Mouse (Mus musculus): ENCODE data around the gene Nhlrc4. TPM values are rescaled to one million over a fixed set of nuclear protein-coding genes. Genes with fewer than 3 reads are reported as not detected.

The Nhlrc4 gene
- total RNA-seq, 1 experiment from 2014 or later: not detected

- peak; percentile 67 for ATAC-seq (replicated peaks; ENCODE audit: low read depth, poor library complexity, severe bottlenecking)
Measured at GRCm38 (mm10) chr17:25941511-25942241, 3.1 kb downstream of the Nhlrc4 start.

GRCm38 (mm10) chr17:25934526-25934925 lies 10.2 kb downstream of the Nhlrc4 start:
- ATAC-seq (replicated peaks; ENCODE audit: low read depth, poor library complexity, severe bottlenecking): no peak

- no peak for ATAC-seq (replicated peaks; ENCODE audit: low read depth, poor library complexity, severe bottlenecking)
Measured at GRCm38 (mm10) chr17:25925348-25925747, 19.4 kb downstream of the Nhlrc4 start.

GRCm38 (mm10) chr17:25922120-25922519 lies 22.6 kb downstream of the Nhlrc4 start:
- ATAC-seq (replicated peaks; ENCODE audit: low read depth, poor library complexity, severe bottlenecking): no peak

- ATAC-seq (replicated peaks; ENCODE audit: low read depth, poor library complexity, severe bottlenecking): peak; percentile 87
Measured at GRCm38 (mm10) chr17:25919786-25920642, 24.7 kb downstream of the Nhlrc4 start.

- ATAC-seq (replicated peaks; ENCODE audit: low read depth, poor library complexity, severe bottlenecking): no peak
Measured at GRCm38 (mm10) chr17:25919144-25919785, 25.5 kb downstream of the Nhlrc4 start, which contains the start of gene Rab40c. Gene Rab40c, minus strand, starts transcription at chr17:25919727.

GRCm38 (mm10) chr17:25918037-25918750 lies 26.6 kb downstream of the Nhlrc4 start:
- ATAC-seq (replicated peaks; ENCODE audit: low read depth, poor library complexity, severe bottlenecking): no peak

- no peak for ATAC-seq (replicated peaks; ENCODE audit: low read depth, poor library complexity, severe bottlenecking)
Measured at GRCm38 (mm10) chr17:25916931-25917647, 27.7 kb downstream of the Nhlrc4 start.

- ATAC-seq (replicated peaks; ENCODE audit: low read depth, poor library complexity, severe bottlenecking): no peak
Measured at GRCm38 (mm10) chr17:25914295-25914694, 30.5 kb downstream of the Nhlrc4 start.

- peak; percentile 71 for ATAC-seq (replicated peaks; ENCODE audit: low read depth, poor library complexity, severe bottlenecking)
Measured at GRCm38 (mm10) chr17:25913877-25914275, 30.9 kb downstream of the Nhlrc4 start.

GRCm38 (mm10) chr17:25913186-25913876 lies 31.4 kb downstream of the Nhlrc4 start:
- no peak for ATAC-seq (replicated peaks; ENCODE audit: low read depth, poor library complexity, severe bottlenecking)

GRCm38 (mm10) chr17:25911816-25912215 lies 32.9 kb downstream of the Nhlrc4 start:
- peak; percentile 43; the same call in 1 of the 2 replicates for ATAC-seq (replicated peaks; ENCODE audit: low read depth, poor library complexity, severe bottlenecking)

GRCm38 (mm10) chr17:25907640-25908039 lies 37.1 kb downstream of the Nhlrc4 start:
- no peak for ATAC-seq (replicated peaks; ENCODE audit: low read depth, poor library complexity, severe bottlenecking)

- no peak for ATAC-seq (replicated peaks; ENCODE audit: low read depth, poor library complexity, severe bottlenecking)
Measured at GRCm38 (mm10) chr17:25903061-25903460, 41.7 kb downstream of the Nhlrc4 start.

- no peak for ATAC-seq (replicated peaks; ENCODE audit: low read depth, poor library complexity, severe bottlenecking)
Measured at GRCm38 (mm10) chr17:25900193-25900592, 44.6 kb downstream of the Nhlrc4 start.

- ATAC-seq (replicated peaks; ENCODE audit: low read depth, poor library complexity, severe bottlenecking): no peak
Measured at GRCm38 (mm10) chr17:25895891-25896290, 48.9 kb downstream of the Nhlrc4 start.

GRCm38 (mm10) chr17:25895415-25895814 lies 49.3 kb downstream of the Nhlrc4 start:
- ATAC-seq (replicated peaks; ENCODE audit: low read depth, poor library complexity, severe bottlenecking): no peak

GRCm38 (mm10) chr17:25893975-25894617 lies 50.7 kb downstream of the Nhlrc4 start:
- peak; percentile 95 for ATAC-seq (replicated peaks; ENCODE audit: low read depth, poor library complexity, severe bottlenecking)
